Mouse (Mus musculus): ENCODE measurements around the gene Osbpl9.

The Osbpl9 gene

GRCm38 (mm10) chr4:109134955-109135354 lies 67.1 kb downstream of the Osbpl9 start:
- DNase-seq (ENCODE audit: low read depth) = no peak

GRCm38 (mm10) chr4:109131256-109131872 lies 70.7 kb downstream of the Osbpl9 start:
- DNase-seq (ENCODE audit: low read depth) = no peak

GRCm38 (mm10) chr4:109128971-109129370 lies 73.1 kb downstream of the Osbpl9 start:
- DNase-seq (ENCODE audit: low read depth) = no peak

GRCm38 (mm10) chr4:109128017-109128416 lies 74.1 kb downstream of the Osbpl9 start:
- DNase-seq (ENCODE audit: low read depth) = no peak

GRCm38 (mm10) chr4:109126834-109127564 lies 75.1 kb downstream of the Osbpl9 start:
- no peak for DNase-seq (ENCODE audit: low read depth)

GRCm38 (mm10) chr4:109125746-109126425 lies 76.2 kb downstream of the Osbpl9 start:
- DNase-seq (ENCODE audit: low read depth) = no peak

GRCm38 (mm10) chr4:109122830-109123555 lies 79.1 kb downstream of the Osbpl9 start:
- no peak for DNase-seq (ENCODE audit: low read depth)

- DNase-seq (ENCODE audit: low read depth) = no peak
Observed at GRCm38 (mm10) chr4:109120735-109121134, 81.3 kb downstream of the Osbpl9 start.

GRCm38 (mm10) chr4:109119641-109120125 lies 82.4 kb downstream of the Osbpl9 start:
- no peak for DNase-seq (ENCODE audit: low read depth)

GRCm38 (mm10) chr4:109118327-109118659 lies 83.8 kb downstream of the Osbpl9 start:
- no peak for DNase-seq (ENCODE audit: low read depth)

GRCm38 (mm10) chr4:109117596-109118326 lies 84.3 kb downstream of the Osbpl9 start:
- peak; percentile 67 for DNase-seq (ENCODE audit: low read depth)

- no peak for DNase-seq (ENCODE audit: low read depth)
Observed at GRCm38 (mm10) chr4:109116938-109117337, 85.1 kb downstream of the Osbpl9 start.

GRCm38 (mm10) chr4:109116494-109116893 lies 85.6 kb downstream of the Osbpl9 start:
- DNase-seq (ENCODE audit: low read depth) = peak; percentile 76

- DNase-seq (ENCODE audit: low read depth) = no peak
Observed at GRCm38 (mm10) chr4:109115742-109116141, 86.3 kb downstream of the Osbpl9 start.

- DNase-seq (ENCODE audit: low read depth) = no peak
Observed at GRCm38 (mm10) chr4:109114308-109114707, 87.8 kb downstream of the Osbpl9 start.

- DNase-seq (ENCODE audit: low read depth) = no peak
Observed at GRCm38 (mm10) chr4:109112915-109113505, 89.1 kb downstream of the Osbpl9 start.

GRCm38 (mm10) chr4:109110978-109111377 lies 91.1 kb downstream of the Osbpl9 start:
- DNase-seq (ENCODE audit: low read depth) = no peak

GRCm38 (mm10) chr4:109109686-109110085 lies 92.4 kb downstream of the Osbpl9 start:
- DNase-seq (ENCODE audit: low read depth) = no peak

- no peak for DNase-seq (ENCODE audit: low read depth)
Observed at GRCm38 (mm10) chr4:109109012-109109411, 93.1 kb downstream of the Osbpl9 start.

- no peak for DNase-seq (ENCODE audit: low read depth)
Observed at GRCm38 (mm10) chr4:109106594-109106993, 95.5 kb downstream of the Osbpl9 start.

GRCm38 (mm10) chr4:109106034-109106433 lies 96.0 kb downstream of the Osbpl9 start:
- DNase-seq (ENCODE audit: low read depth) = no peak
